Mouse (Mus musculus) MEL (cell line): ENCODE data around the gene Taar7a.

Experiments used
- BHLHE40 ChIP-seq: IDR thresholded peaks from 2 replicates; pipeline ENCODE4 v1.6.1; 2012; ENCODE audit warnings: low read depth, mild to moderate bottlenecking, inconsistent platforms, low read length, improper control_type of control experiment, borderline replicate concordance
- CHD1 ChIP-seq: IDR thresholded peaks from 2 replicates; pipeline ENCODE4 v1.6.1; 2012; ENCODE audit warnings: low read depth, mild to moderate bottlenecking, inconsistent platforms, low read length, improper control_type of control experiment
- CHD2 ChIP-seq: IDR thresholded peaks from 2 replicates; pipeline ENCODE4 v1.6.1; 2011; ENCODE audit warnings: low read length, improper control_type of control experiment
- CTCF ChIP-seq, 3 experiments: IDR thresholded peaks in 2 of 3; conservative IDR thresholded peaks in 1 of 3; 2 replicates each; pipeline ENCODE4 v1.5.1; 2011 to 2012; ENCODE audit warnings: low read length in 3 of 3, low read depth in 2 of 3, mild to moderate bottlenecking in 2 of 3, improper control_type of control experiment in 1 of 3, inconsistent platforms in 1 of 3, mixed read lengths in 1 of 3, moderate library complexity in 1 of 3; ENCODE audit not compliant: control insufficient read depth in 1 of 3, insufficient read depth in 1 of 3, poor library complexity in 1 of 3, severe bottlenecking in 1 of 3
- EP300 ChIP-seq, 2 experiments: IDR thresholded peaks; 2 replicates each; pipeline ENCODE4 v1.6.1; 2011; ENCODE audit warnings: improper control_type of control experiment in 2 of 2, low read length in 2 of 2, low read depth in 1 of 2, mild to moderate bottlenecking in 1 of 2
- HCFC1 ChIP-seq: IDR thresholded peaks from 2 replicates; pipeline ENCODE4 v1.6.1; 2012; ENCODE audit warnings: low read depth, mild to moderate bottlenecking, inconsistent platforms, low read length, improper control_type of control experiment, moderate library complexity
- KAT2A ChIP-seq: conservative IDR thresholded peaks from 2 replicates; pipeline ENCODE4 v1.6.1; 2012; ENCODE audit warnings: low read depth, low read length, improper control_type of control experiment, inconsistent platforms
- MAFK ChIP-seq: IDR thresholded peaks from 2 replicates; pipeline ENCODE4 v1.6.1; 2011; ENCODE audit warnings: low read depth, mild to moderate bottlenecking, low read length, improper control_type of control experiment, borderline replicate concordance
- MAX ChIP-seq: IDR thresholded peaks from 2 replicates; pipeline ENCODE4 v1.6.1; 2011; ENCODE audit warnings: low read length, improper control_type of control experiment
- NRF1 ChIP-seq: IDR thresholded peaks from 2 replicates; pipeline ENCODE4 v1.6.1; 2014; ENCODE audit warnings: low read depth, mild to moderate bottlenecking, inconsistent platforms, low read length, improper control_type of control experiment, moderate library complexity; ENCODE audit not compliant: poor library complexity, insufficient read depth, severe bottlenecking
- POLR2A ChIP-seq, 2 experiments: IDR thresholded peaks; 2 replicates each; pipeline ENCODE4 v1.6.1; 2011 to 2012; ENCODE audit warnings: low read length in 2 of 2, mild to moderate bottlenecking in 2 of 2, control low read depth in 1 of 2, improper control_type of control experiment in 1 of 2, low read depth in 1 of 2, moderate library complexity in 1 of 2; ENCODE audit not compliant: control insufficient read depth in 1 of 2, insufficient read depth in 1 of 2, poor library complexity in 1 of 2
- RCOR1 ChIP-seq: IDR thresholded peaks from 2 replicates; pipeline ENCODE4 v1.6.1; 2012; ENCODE audit warnings: low read depth, mild to moderate bottlenecking, inconsistent platforms, low read length, improper control_type of control experiment
- TAL1 ChIP-seq: IDR thresholded peaks from 2 replicates; pipeline ENCODE4 v1.6.1; 2012; ENCODE audit warnings: mild to moderate bottlenecking, inconsistent platforms, low read length, moderate library complexity, mixed read lengths
- USF1 ChIP-seq: IDR thresholded peaks from 2 replicates; pipeline ENCODE4 v1.6.1; 2014; ENCODE audit warnings: low read depth, mild to moderate bottlenecking, inconsistent platforms, low read length, improper control_type of control experiment, moderate library complexity

DNA sequence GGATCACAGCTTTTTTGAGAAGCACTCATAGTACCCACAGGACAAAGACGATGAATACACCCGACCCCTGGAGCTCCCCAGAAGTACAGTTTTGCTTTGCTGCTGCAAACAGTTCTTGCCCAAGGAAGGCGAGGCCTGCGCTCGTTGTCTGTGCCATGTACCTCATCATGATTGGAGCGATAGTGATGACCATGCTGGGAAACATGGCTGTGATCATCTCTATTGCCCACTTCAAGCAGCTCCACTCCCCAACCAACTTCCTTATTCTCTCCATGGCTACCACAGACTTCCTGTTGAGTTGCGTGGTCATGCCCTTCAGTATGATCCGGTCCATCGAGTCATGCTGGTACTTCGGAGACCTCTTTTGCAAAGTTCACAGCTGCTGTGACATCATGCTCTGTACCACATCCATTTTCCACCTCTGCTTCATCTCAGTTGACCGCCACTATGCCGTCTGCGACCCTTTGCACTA lies 32.8 kb downstream of the Taar7a start, which contains the start of gene Taar4:
- TF ChIP-seq CTCF (IDR thresholded peaks at IDR 0.05 in 2 of 3, conservative IDR thresholded peaks at IDR 0.05 in 1 of 3; ENCODE audit: control insufficient read depth in 1 of 3, insufficient read depth in 1 of 3, low read depth in 2 of 3, low read length in 3 of 3, poor library complexity in 1 of 3, severe bottlenecking in 1 of 3), result no peak
- no peak for TF ChIP-seq MAX
- TF ChIP-seq MAFK, result no peak
- TF ChIP-seq USF1, result no peak
- no peak for TF ChIP-seq RCOR1
- TF ChIP-seq CHD2, result no peak
- TF ChIP-seq EP300 (IDR thresholded peaks at IDR 0.05; ENCODE audit: low read depth in 1 of 2, low read length in 2 of 2), result no peak
- TF ChIP-seq KAT2A, result no peak
- TF ChIP-seq NRF1, result no peak
- no peak for TF ChIP-seq POLR2A (IDR thresholded peaks at IDR 0.05; ENCODE audit: control insufficient read depth in 1 of 2, insufficient read depth in 1 of 2, low read depth in 1 of 2, low read length in 2 of 2, poor library complexity in 1 of 2)
- no peak for TF ChIP-seq BHLHE40
- TF ChIP-seq TAL1, result no peak
- TF ChIP-seq HCFC1, result no peak
- no peak for TF ChIP-seq CHD1
